Mouse (Mus musculus): ENCODE data around the gene Nrn1l. TPM values are rescaled to one million over a fixed set of nuclear protein-coding genes. Genes with fewer than 3 reads are reported as not detected.
A peak's percentile ranks its signal among the peaks of the same experiment; 100 is the strongest.

Gene Nrn1l
- polyA plus RNA-seq, 1 experiment: 2.7 TPM

DNA sequence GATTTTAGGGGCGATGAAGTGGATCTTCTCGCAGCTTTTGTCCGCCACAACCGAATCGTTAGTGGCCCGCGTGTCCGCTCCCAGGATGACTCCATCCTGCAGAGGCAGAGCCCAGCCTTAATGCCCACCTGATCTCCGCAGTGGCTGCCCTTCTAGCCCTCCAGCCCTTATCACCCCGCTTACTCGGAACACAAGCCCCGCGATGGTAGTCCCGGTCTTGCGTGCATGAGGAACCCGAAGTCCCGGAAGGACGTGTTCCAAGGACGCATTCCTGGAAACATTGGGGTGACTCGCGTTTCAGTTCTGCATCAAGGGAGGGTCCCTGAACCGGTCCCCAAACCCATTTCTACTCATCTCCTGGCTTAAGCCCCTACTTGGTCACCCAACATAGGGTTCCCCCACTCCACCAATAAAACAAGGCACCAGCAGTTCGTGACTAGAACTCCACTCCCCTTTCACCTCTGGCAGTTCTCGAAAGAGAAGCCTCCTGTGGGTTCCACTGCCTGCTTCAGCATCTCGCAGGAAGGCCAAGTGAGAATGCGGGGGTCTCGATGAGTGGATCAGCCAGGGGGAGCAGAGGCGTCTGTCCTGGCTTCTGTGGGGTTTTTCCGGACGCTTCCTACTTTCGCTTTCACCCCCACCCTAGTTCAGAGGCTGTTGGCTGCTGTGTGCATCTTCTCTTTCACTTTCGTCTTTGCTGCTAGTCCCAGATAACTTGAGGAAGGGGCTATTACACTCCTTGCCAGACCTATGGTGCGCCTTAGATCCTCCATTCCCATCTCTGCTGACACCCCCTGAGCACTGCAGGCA, 44.3 kb downstream of the Nrn1l start:
- Histone ChIP-seq H3K36me3 (ENCODE audit: control insufficient read depth, insufficient read depth, low read length, poor library complexity, severe bottlenecking) (no peaks in the 10 kb centered on the region), H3K9me3 (replicated peaks; ENCODE audit: control insufficient read depth, insufficient read depth, low read length, poor library complexity, severe bottlenecking) (no peaks in the 10 kb centered on the region), H3K9ac (ENCODE audit: low read depth, poor library complexity, severe bottlenecking) (peak overlapping the region; percentile 36), H3K4me3 (ENCODE audit: low read depth, low read length) (peak overlapping the region; percentile 73), H3K27me3 (ENCODE audit: control insufficient read depth, insufficient read depth, low read length, poor library complexity, severe bottlenecking) (no peaks in the 10 kb centered on the region), H3K27ac (ENCODE audit: insufficient read depth, low read length) (no peak overlapping the region), H3K4me1 (ENCODE audit: control insufficient read depth, insufficient read depth, low read length) (no peaks in the 10 kb centered on the region)
- TF ChIP-seq POLR2A (IDR thresholded peaks at IDR 0.05; ENCODE audit: insufficient read depth, low read length) (no peak), EP300 (IDR thresholded peaks at IDR 0.05; ENCODE audit: insufficient read depth, low read depth, low read length) (no peak), CTCF (IDR thresholded peaks at IDR 0.05; ENCODE audit: low read depth, low read length) (no peak)

DNA sequence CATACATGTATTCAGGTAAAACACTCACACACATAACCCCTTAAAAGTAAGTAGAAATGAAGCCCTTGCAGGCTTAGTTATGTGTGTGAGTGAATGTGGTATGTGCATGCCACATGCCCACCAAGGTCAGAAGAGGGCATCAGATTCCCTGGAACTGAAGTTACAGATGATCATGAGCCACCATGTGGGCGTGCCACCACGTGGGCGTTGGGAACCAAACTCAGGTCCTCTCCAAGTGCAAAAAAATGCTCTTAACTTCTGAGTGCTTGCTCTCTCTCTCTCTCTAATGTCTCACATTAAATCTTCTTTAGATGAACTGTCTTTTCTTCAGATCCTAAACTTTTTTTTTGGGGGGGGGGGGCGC, 44.9 kb downstream of the Nrn1l start, which contains the start of gene Psmb10:
Psmb10 (minus strand) TSS at position 139 of the 364 bp plus-strand sequence.
- TF ChIP-seq CTCF (IDR thresholded peaks at IDR 0.05; ENCODE audit: low read depth, low read length) (no peak), EP300 (IDR thresholded peaks at IDR 0.05; ENCODE audit: insufficient read depth, low read depth, low read length) (no peak), POLR2A (IDR thresholded peaks at IDR 0.05; ENCODE audit: insufficient read depth, low read length) (no peak)
- H3K9me3 ChIP-seq (replicated peaks; ENCODE audit: control insufficient read depth, insufficient read depth, low read length, poor library complexity, severe bottlenecking): no peaks in the 10 kb centered on the region
- H3K4me1 ChIP-seq (ENCODE audit: control insufficient read depth, insufficient read depth, low read length): no peaks in the 10 kb centered on the region
- H3K4me3 ChIP-seq (ENCODE audit: low read depth, low read length): peak within 1 kb of the TSS; percentile 73
- H3K27me3 ChIP-seq (ENCODE audit: control insufficient read depth, insufficient read depth, low read length, poor library complexity, severe bottlenecking): no peaks in the 10 kb centered on the region
- peak within 1 kb of the TSS; percentile 36 for H3K9ac ChIP-seq (ENCODE audit: low read depth, poor library complexity, severe bottlenecking)
- no peak within 1 kb of the TSS for H3K27ac ChIP-seq (ENCODE audit: insufficient read depth, low read length)
- peaks cover 2% of the 10 kb centered on the region for H3K36me3 ChIP-seq (ENCODE audit: control insufficient read depth, insufficient read depth, low read length, poor library complexity, severe bottlenecking)

DNA sequence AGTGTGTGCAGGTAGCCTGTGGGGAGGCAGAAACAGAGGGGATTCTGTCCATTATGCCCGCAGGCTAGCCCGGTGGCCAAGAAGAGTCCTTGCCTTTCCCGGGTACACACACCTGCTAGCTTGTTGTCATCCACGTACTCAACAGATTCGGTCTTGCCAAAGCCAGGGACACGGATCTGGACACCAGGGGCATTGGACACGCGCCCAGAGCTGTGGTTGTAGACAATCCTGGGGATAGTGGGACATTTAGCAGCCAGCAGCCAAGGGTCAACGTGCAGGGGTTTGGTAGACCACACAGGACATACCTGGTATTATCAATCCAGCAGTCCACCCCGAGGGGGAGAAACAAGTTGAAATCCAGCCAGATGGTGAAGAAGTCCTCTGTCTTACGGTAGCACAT, 48.7 kb downstream of the Nrn1l start:
- Histone ChIP-seq H3K9me3 (replicated peaks; ENCODE audit: control insufficient read depth, insufficient read depth, low read length, poor library complexity, severe bottlenecking) (no peaks in the 10 kb centered on the region), H3K27me3 (ENCODE audit: control insufficient read depth, insufficient read depth, low read length, poor library complexity, severe bottlenecking) (no peaks in the 10 kb centered on the region), H3K36me3 (ENCODE audit: control insufficient read depth, insufficient read depth, low read length, poor library complexity, severe bottlenecking) (peaks cover 37% of the 10 kb centered on the region), H3K27ac (ENCODE audit: insufficient read depth, low read length) (no peak overlapping the region), H3K4me3 (ENCODE audit: low read depth, low read length) (no peak overlapping the region), H3K4me1 (ENCODE audit: control insufficient read depth, insufficient read depth, low read length) (no peaks in the 10 kb centered on the region), H3K9ac (ENCODE audit: low read depth, poor library complexity, severe bottlenecking) (no peak overlapping the region)
- TF ChIP-seq EP300 (IDR thresholded peaks at IDR 0.05; ENCODE audit: insufficient read depth, low read depth, low read length) (no peak), POLR2A (IDR thresholded peaks at IDR 0.05; ENCODE audit: insufficient read depth, low read length) (no peak), CTCF (IDR thresholded peaks at IDR 0.05; ENCODE audit: low read depth, low read length) (no peak)

DNA sequence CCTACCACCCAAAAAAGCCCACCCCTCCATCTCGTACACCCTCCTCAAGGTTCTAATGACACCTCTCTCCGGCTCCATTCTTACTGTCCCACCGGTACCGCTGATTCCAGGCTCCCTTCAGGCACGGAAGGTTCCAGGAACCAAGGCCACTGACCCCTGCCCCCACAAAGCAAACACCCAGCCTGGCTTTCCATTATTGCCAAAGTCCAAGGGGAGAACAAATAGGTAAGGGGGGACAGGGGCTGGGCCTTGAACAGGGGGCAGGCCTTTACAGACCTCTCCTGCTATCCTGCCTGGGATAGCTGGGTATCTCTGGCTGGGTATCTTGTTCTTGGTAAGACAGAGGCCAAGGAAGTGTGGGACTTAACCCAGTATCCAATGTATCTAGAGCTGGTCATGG, 49.2 kb downstream of the Nrn1l start:
- no peak overlapping the region for H3K27ac ChIP-seq (ENCODE audit: insufficient read depth, low read length)
- no peak overlapping the region for H3K4me3 ChIP-seq (ENCODE audit: low read depth, low read length)
- H3K27me3 ChIP-seq (ENCODE audit: control insufficient read depth, insufficient read depth, low read length, poor library complexity, severe bottlenecking): no peaks in the 10 kb centered on the region
- no peak for TF ChIP-seq EP300 (IDR thresholded peaks at IDR 0.05; ENCODE audit: insufficient read depth, low read depth, low read length)
- no peak for TF ChIP-seq CTCF (IDR thresholded peaks at IDR 0.05; ENCODE audit: low read depth, low read length)
- TF ChIP-seq POLR2A (IDR thresholded peaks at IDR 0.05; ENCODE audit: insufficient read depth, low read length): no peak
- H3K4me1 ChIP-seq (ENCODE audit: control insufficient read depth, insufficient read depth, low read length): no peaks in the 10 kb centered on the region
- H3K9ac ChIP-seq (ENCODE audit: low read depth, poor library complexity, severe bottlenecking): no peak overlapping the region
- H3K36me3 ChIP-seq (ENCODE audit: control insufficient read depth, insufficient read depth, low read length, poor library complexity, severe bottlenecking): peaks cover 41% of the 10 kb centered on the region
- no peaks in the 10 kb centered on the region for H3K9me3 ChIP-seq (replicated peaks; ENCODE audit: control insufficient read depth, insufficient read depth, low read length, poor library complexity, severe bottlenecking)

DNA sequence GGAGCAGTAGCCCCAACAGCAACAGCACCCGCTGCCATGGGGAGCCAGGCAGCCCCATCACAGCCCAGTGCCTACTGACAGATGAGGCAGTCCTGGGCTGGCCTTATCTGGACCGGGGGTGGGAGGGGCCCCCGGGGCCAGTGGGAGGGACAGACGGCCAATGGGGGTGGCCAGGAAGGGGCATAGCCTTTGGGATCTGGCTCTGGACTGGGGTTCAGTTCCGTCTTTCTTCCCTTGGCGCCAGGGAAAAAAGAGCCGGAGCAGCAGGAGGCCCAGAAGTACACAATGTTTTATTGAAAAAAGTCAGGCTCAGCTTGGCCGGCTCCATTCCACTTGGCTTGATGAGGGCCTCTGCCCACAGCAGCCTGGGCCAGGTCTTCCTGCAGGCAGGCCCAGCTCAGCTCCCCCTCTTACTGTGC, 50.0 kb downstream of the Nrn1l start, which contains the start of gene Lcat:
Lcat (minus strand) TSS at position 62 of the 419 bp plus-strand sequence.
- no peaks in the 10 kb centered on the region for H3K4me1 ChIP-seq (ENCODE audit: control insufficient read depth, insufficient read depth, low read length)
- H3K27ac ChIP-seq (ENCODE audit: insufficient read depth, low read length): no peak within 1 kb of the TSS
- H3K36me3 ChIP-seq (ENCODE audit: control insufficient read depth, insufficient read depth, low read length, poor library complexity, severe bottlenecking): peaks cover 49% of the 10 kb centered on the region
- H3K9ac ChIP-seq (ENCODE audit: low read depth, poor library complexity, severe bottlenecking): no peak within 1 kb of the TSS
- H3K27me3 ChIP-seq (ENCODE audit: control insufficient read depth, insufficient read depth, low read length, poor library complexity, severe bottlenecking): no peaks in the 10 kb centered on the region
- no peak within 1 kb of the TSS for H3K4me3 ChIP-seq (ENCODE audit: low read depth, low read length)
- H3K9me3 ChIP-seq (replicated peaks; ENCODE audit: control insufficient read depth, insufficient read depth, low read length, poor library complexity, severe bottlenecking): no peaks in the 10 kb centered on the region
- TF ChIP-seq POLR2A (IDR thresholded peaks at IDR 0.05; ENCODE audit: insufficient read depth, low read length) (no peak), EP300 (IDR thresholded peaks at IDR 0.05; ENCODE audit: insufficient read depth, low read depth, low read length) (no peak), CTCF (IDR thresholded peaks at IDR 0.05; ENCODE audit: low read depth, low read length) (no peak)

Other genes starting within 250 kb of the Nrn1l start
- gene Carmil2, start 207.3 kb upstream of the Nrn1l start, polyA plus RNA-seq (2011; ENCODE audit: insufficient read depth, insufficient read length, low read depth, missing spikeins): 4.7 and 5.6 TPM in 2 replicates
- 30.1 and 36.7 TPM in 2 replicates for gene Acd, start 192.5 kb upstream of the Nrn1l start, polyA plus RNA-seq (2011; ENCODE audit: insufficient read depth, insufficient read length, low read depth, missing spikeins)
- 10.4 and 10.9 TPM in 2 replicates for gene Pard6a, start 192.4 kb upstream of the Nrn1l start, polyA plus RNA-seq (2011; ENCODE audit: insufficient read depth, insufficient read length, low read depth, missing spikeins)
- gene 4933405L10Rik, start 185.9 kb upstream of the Nrn1l start, polyA plus RNA-seq (2011; ENCODE audit: insufficient read depth, insufficient read length, low read depth, missing spikeins): not detected in 2 replicates
- gene Enkd1, start 185.4 kb upstream of the Nrn1l start, polyA plus RNA-seq (2011; ENCODE audit: insufficient read depth, insufficient read length, low read depth, missing spikeins): 18.6 and 20.1 TPM in 2 replicates
- 6.4 and 7.2 TPM in 2 replicates for gene Gfod2, start 134.9 kb upstream of the Nrn1l start, polyA plus RNA-seq (2011; ENCODE audit: insufficient read depth, insufficient read length, low read depth, missing spikeins)
- 17.1 and 18.5 TPM in 2 replicates for gene Ranbp10, start 66.2 kb upstream of the Nrn1l start, polyA plus RNA-seq (2011; ENCODE audit: insufficient read depth, insufficient read length, low read depth, missing spikeins)
- 0.33 TPM in 1 of 2 replicates, not detected in the other for gene Tsnaxip1, start 65.8 kb upstream of the Nrn1l start, polyA plus RNA-seq (2011; ENCODE audit: insufficient read depth, insufficient read length, low read depth, missing spikeins)
- gene Cenpt, start 40.3 kb upstream of the Nrn1l start, polyA plus RNA-seq (2011; ENCODE audit: insufficient read depth, insufficient read length, low read depth, missing spikeins): 86.3 and 97.6 TPM in 2 replicates
- gene Thap11, start 38.4 kb upstream of the Nrn1l start, polyA plus RNA-seq (2011; ENCODE audit: insufficient read depth, insufficient read length, low read depth, missing spikeins): 29.6 and 31.0 TPM in 2 replicates
- 29.9 and 30.2 TPM in 2 replicates for gene Nutf2, start 33.0 kb upstream of the Nrn1l start, polyA plus RNA-seq (2011; ENCODE audit: insufficient read depth, insufficient read length, low read depth, missing spikeins)
- gene Edc4, start 12.7 kb upstream of the Nrn1l start, polyA plus RNA-seq (2011; ENCODE audit: insufficient read depth, insufficient read length, low read depth, missing spikeins): 45.2 and 51.6 TPM in 2 replicates
- 27.4 and 31.3 TPM in 2 replicates for gene Pskh1, start 6.9 kb downstream of the Nrn1l start, polyA plus RNA-seq (2011; ENCODE audit: insufficient read depth, insufficient read length, low read depth, missing spikeins)
- 0.78 and 1.7 TPM in 2 replicates for gene Ctrl, start 40.3 kb downstream of the Nrn1l start, polyA plus RNA-seq (2011; ENCODE audit: insufficient read depth, insufficient read length, low read depth, missing spikeins)
- gene Psmb10, start 44.9 kb downstream of the Nrn1l start, polyA plus RNA-seq (2011; ENCODE audit: insufficient read depth, insufficient read length, low read depth, missing spikeins): 46.1 and 53.1 TPM in 2 replicates
- gene Lcat, start 49.8 kb downstream of the Nrn1l start, polyA plus RNA-seq (2011; ENCODE audit: insufficient read depth, insufficient read length, low read depth, missing spikeins): 2.8 and 3.2 TPM in 2 replicates
- gene Slc12a4, start 72.5 kb downstream of the Nrn1l start, polyA plus RNA-seq (2011; ENCODE audit: insufficient read depth, insufficient read length, low read depth, missing spikeins): 57.1 and 65.1 TPM in 2 replicates
- gene Dpep3, start 85.9 kb downstream of the Nrn1l start, polyA plus RNA-seq (2011; ENCODE audit: insufficient read depth, insufficient read length, low read depth, missing spikeins): 0.47 and 0.48 TPM in 2 replicates
- 14.4 and 19.3 TPM in 2 replicates for gene Dus2, start 97.8 kb downstream of the Nrn1l start, polyA plus RNA-seq (2011; ENCODE audit: insufficient read depth, insufficient read length, low read depth, missing spikeins)
- not detected in 2 replicates for gene Dpep2nb, start 112.4 kb downstream of the Nrn1l start, polyA plus RNA-seq (2011; ENCODE audit: insufficient read depth, insufficient read length, low read depth, missing spikeins)
- gene Ddx28, start 118.3 kb downstream of the Nrn1l start, polyA plus RNA-seq (2011; ENCODE audit: insufficient read depth, insufficient read length, low read depth, missing spikeins): 8.7 and 8.8 TPM in 2 replicates
- 68.9 and 78.3 TPM in 2 replicates for gene Nfatc3, start 165.3 kb downstream of the Nrn1l start, polyA plus RNA-seq (2011; ENCODE audit: insufficient read depth, insufficient read length, low read depth, missing spikeins)
- gene Esrp2, start 243.4 kb downstream of the Nrn1l start, polyA plus RNA-seq (2011; ENCODE audit: insufficient read depth, insufficient read length, low read depth, missing spikeins): 10.8 and 13.2 TPM in 2 replicates

All from ES-Bruce4 (cell line).